In genomic region chr13:69737444-69738185, GRCm38 (mm10) we compare ENCODE assay signal across 10 mouse cellular contexts. TPM values are rescaled to one million over a fixed set of nuclear protein-coding genes. Genes with fewer than 3 reads are reported as not detected.
DNase-seq lines count a peak whose midpoint lies in the region; ATAC-seq lines count a peak whose summit lies in the region.
"Had no signal": no experiment of that assay in that cellular context is flagged by ENCODE, and none has a peak within 500 bp of the region (broad histone marks: within the 10 kb centered on the region; RNA-seq: fewer than 3 reads in every experiment).

No protein-coding gene starts in this region.

- no peak for ATAC-seq in lung, embryonic 15.5 days (ENCODE audit: borderline replicate concordance, extremely low read depth, low FRiP score, low TSS enrichment)
- no peak for ATAC-seq in limb, embryonic 15.5 days (ENCODE audit: insufficient number of reproducible peaks, low FRiP score, low TSS enrichment, low read depth)
- ATAC-seq in megakaryocyte progenitor cell, adult 5-6 weeks (replicated peaks; ENCODE audit: poor library complexity), result no peak

- peaks cover 20% of the 10 kb centered on the region for H3K4me1 ChIP-seq in lung, embryonic 15.5 days
- H3K4me1 ChIP-seq in limb, embryonic 15.5 days, result peaks cover 30% of the 10 kb centered on the region

- 15% methylated on average over 19 of the region's 19 CpGs for WGBS in lung, embryonic 15.5 days
- 7% methylated on average over 18 of the region's 19 CpGs for WGBS in limb, embryonic 15.5 days

- H3K9me3 ChIP-seq in lung, embryonic 15.5 days, result no peaks in the 10 kb centered on the region
- H3K9me3 ChIP-seq in limb, embryonic 15.5 days, result no peaks in the 10 kb centered on the region

- no peaks in the 10 kb centered on the region for H3K36me3 ChIP-seq in lung, embryonic 15.5 days
- no peaks in the 10 kb centered on the region for H3K36me3 ChIP-seq in limb, embryonic 15.5 days

- peaks cover 67% of the 10 kb centered on the region for H3K27me3 ChIP-seq in lung, embryonic 15.5 days
- H3K27me3 ChIP-seq in limb, embryonic 15.5 days, result peaks cover 54% of the 10 kb centered on the region

- peak overlapping the region; percentile 54; the same call in 1 of the 2 replicates for H3K4me3 ChIP-seq in lung, embryonic 15.5 days
- peak overlapping the region; percentile 72 for H3K4me3 ChIP-seq in limb, embryonic 15.5 days
- H3K4me3 ChIP-seq: myocyte had no signal

- H3K27ac ChIP-seq in lung, embryonic 15.5 days, result no peak overlapping the region
- no peak overlapping the region for H3K27ac ChIP-seq in limb, embryonic 15.5 days

- H3K9ac ChIP-seq in lung, embryonic 15.5 days, result no peak overlapping the region
- 0 out of 2 replicates have a peak overlapping the region, but pooled peaks have one; percentile 10 for H3K9ac ChIP-seq in limb, embryonic 15.5 days

- peak overlapping the region; percentile 98 for H3K4me2 ChIP-seq in lung, embryonic 15.5 days
- H3K4me2 ChIP-seq in limb, embryonic 15.5 days, result peak overlapping the region; percentile 100

- peak; percentile 26 for DNase-seq in cerebellum, adult 11 months
- DNase-seq in cerebellum, postnatal 4 days (ENCODE audit: low spot score in 2 of 2), result no peak
- no peak for DNase-seq in lung, postnatal 10 days
- no peak for DNase-seq in layer of hippocampus, adult 8-10 months (ENCODE audit: low spot score in 2 of 2)
- DNase-seq in adrenal gland, postnatal 25 days, result no peak
- DNase-seq: heart, adult 11 months had no signal

RNA-seq across cellular contexts. Expression of gene Ube2ql1, which starts 2.1 kb away (rescaled TPM):
- polyA plus RNA-seq in lung, embryonic 15.5 days (2015; fragmentation: Nextera tagmentation; extraction: Ambion mirVana), result 0.09 and 0.30 TPM in 2 replicates
- polyA plus RNA-seq in limb, embryonic 15.5 days (2015; fragmentation: Nextera tagmentation; extraction: Ambion mirVana), result 1.0 and 2.1 TPM in 2 replicates
- total RNA-seq in megakaryocyte progenitor cell, adult 5-6 weeks (2015), result not detected in 2 replicates
- total RNA-seq in megakaryocyte progenitor cell, adult 5-6 weeks (2017), result not detected in 2 replicates
- 100 to 1,000 TPM; 155 to 178 (median 169) TPM for total RNA-seq in layer of hippocampus, adult 8-10 months (2022)
- total RNA-seq in adrenal gland, postnatal 25 days (2021), result 2.1 and 6.0 TPM in 2 replicates

Comparison
In these comparisons a context has a peak if more than half of its experiments do, and no peak if none do; other contexts are left out.
1. RNA of gene Ube2ql1, which starts 2.1 kb away (total RNA-seq): 155 to 178 TPM in layer of hippocampus, adult 8-10 months; 2.1 to 6.0 TPM in adrenal gland, postnatal 25 days and not detected in megakaryocyte progenitor cell, adult 5-6 weeks; every median in the first group is over 10 times any median in the second.